Mouse (Mus musculus) MEL (cell line): Measurements from ENCODE around the gene Rtn2.

Source experiments
- CTCF ChIP-seq, 3 experiments: IDR thresholded peaks in 2 of 3; conservative IDR thresholded peaks in 1 of 3; 2 replicates each; pipeline ENCODE4 v1.5.1; 2011 to 2012; ENCODE audit warnings: low read length in 3 of 3, low read depth in 2 of 3, mild to moderate bottlenecking in 2 of 3, improper control_type of control experiment in 1 of 3, inconsistent platforms in 1 of 3, mixed read lengths in 1 of 3, moderate library complexity in 1 of 3; ENCODE audit not compliant: control insufficient read depth in 1 of 3, insufficient read depth in 1 of 3, poor library complexity in 1 of 3, severe bottlenecking in 1 of 3
- ETS1 ChIP-seq: IDR thresholded peaks from 2 replicates; pipeline ENCODE4 v1.6.1; 2012; ENCODE audit warnings: low read depth, mild to moderate bottlenecking, inconsistent platforms, low read length, improper control_type of control experiment, moderate library complexity
- GATA1 ChIP-seq: IDR thresholded peaks from 2 replicates; pipeline ENCODE4 v1.6.1; 2011; ENCODE audit warnings: low read depth, low read length, improper control_type of control experiment
- HCFC1 ChIP-seq: IDR thresholded peaks from 2 replicates; pipeline ENCODE4 v1.6.1; 2012; ENCODE audit warnings: low read depth, mild to moderate bottlenecking, inconsistent platforms, low read length, improper control_type of control experiment, moderate library complexity
- MAX ChIP-seq: IDR thresholded peaks from 2 replicates; pipeline ENCODE4 v1.6.1; 2011; ENCODE audit warnings: low read length, improper control_type of control experiment
- MEF2A ChIP-seq: IDR thresholded peaks from 2 replicates; pipeline ENCODE4 v1.6.1; 2014; ENCODE audit warnings: low read depth, mild to moderate bottlenecking, inconsistent platforms, low read length, improper control_type of control experiment; ENCODE audit not compliant: poor library complexity, insufficient replicate concordance, severe bottlenecking; ENCODE audit errors: extremely low read depth
- MYC ChIP-seq: IDR thresholded peaks from 2 replicates; pipeline ENCODE4 v1.6.1; 2011; ENCODE audit warnings: low read depth, mild to moderate bottlenecking, low read length, improper control_type of control experiment, moderate library complexity
- POLR2A ChIP-seq, 2 experiments: IDR thresholded peaks; 2 replicates each; pipeline ENCODE4 v1.6.1; 2011 to 2012; ENCODE audit warnings: low read length in 2 of 2, mild to moderate bottlenecking in 2 of 2, control low read depth in 1 of 2, improper control_type of control experiment in 1 of 2, low read depth in 1 of 2, moderate library complexity in 1 of 2; ENCODE audit not compliant: control insufficient read depth in 1 of 2, insufficient read depth in 1 of 2, poor library complexity in 1 of 2
- RAD21 ChIP-seq: IDR thresholded peaks from 2 replicates; pipeline ENCODE4 v1.6.1; 2011; ENCODE audit warnings: mild to moderate bottlenecking, low read depth, low read length, improper control_type of control experiment
- RCOR1 ChIP-seq: IDR thresholded peaks from 2 replicates; pipeline ENCODE4 v1.6.1; 2012; ENCODE audit warnings: low read depth, mild to moderate bottlenecking, inconsistent platforms, low read length, improper control_type of control experiment
- TAL1 ChIP-seq: IDR thresholded peaks from 2 replicates; pipeline ENCODE4 v1.6.1; 2012; ENCODE audit warnings: mild to moderate bottlenecking, inconsistent platforms, low read length, moderate library complexity, mixed read lengths
- ZKSCAN1 ChIP-seq: IDR thresholded peaks from 2 replicates; pipeline ENCODE4 v1.6.1; 2012; ENCODE audit warnings: low read depth, mild to moderate bottlenecking, inconsistent platforms, low read length, improper control_type of control experiment, moderate library complexity

DNA sequence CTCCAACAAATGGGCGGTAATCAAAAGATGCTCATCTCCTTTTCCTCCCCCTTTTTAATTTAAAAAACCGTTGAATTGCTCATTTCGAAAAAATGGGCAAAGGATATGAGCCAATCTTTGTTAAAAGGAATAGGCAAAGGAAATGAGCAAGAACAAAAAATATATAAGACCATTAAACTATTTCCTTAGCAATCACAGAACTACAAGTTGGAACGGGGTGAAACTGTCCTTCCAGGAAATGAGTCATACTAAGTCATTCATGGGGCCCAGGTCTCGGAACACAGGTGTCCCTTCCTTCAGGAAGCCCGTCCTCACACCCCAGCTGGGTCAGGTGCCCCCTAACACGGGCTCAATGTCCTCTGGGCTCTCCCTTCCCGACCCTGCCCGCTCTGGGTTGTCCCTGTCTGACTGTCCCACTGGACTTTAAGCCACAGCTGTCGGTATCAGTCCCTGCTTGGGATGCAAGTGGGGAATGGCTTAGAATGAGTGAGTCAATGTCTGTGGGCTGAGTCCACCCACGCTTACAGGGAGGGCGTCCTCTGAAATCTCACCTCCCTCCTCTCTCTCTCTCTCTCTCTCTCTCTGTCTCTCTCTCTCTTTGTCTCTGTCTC, 61.9 kb downstream of the Rtn2 start, which contains the start of gene Ercc1:
- TF ChIP-seq CTCF (IDR thresholded peaks at IDR 0.05 in 2 of 3, conservative IDR thresholded peaks at IDR 0.05 in 1 of 3; ENCODE audit: control insufficient read depth in 1 of 3, insufficient read depth in 1 of 3, low read depth in 2 of 3, low read length in 3 of 3, poor library complexity in 1 of 3, severe bottlenecking in 1 of 3) (no peak), MEF2A (no peak), MYC (no peak), MAX (0 out of 2 replicates have a peak, but pooled peaks have one; percentile 0), POLR2A (IDR thresholded peaks at IDR 0.05; ENCODE audit: control insufficient read depth in 1 of 2, insufficient read depth in 1 of 2, low read depth in 1 of 2, low read length in 2 of 2, poor library complexity in 1 of 2) (no peak), TAL1 (no peak), RCOR1 (no peak), RAD21 (no peak), ZKSCAN1 (no peak), ETS1 (no peak), HCFC1 (no peak), GATA1 (no peak)
